Mouse (Mus musculus): ENCODE results near the gene Evx2. TPM values are rescaled to one million over a fixed set of nuclear protein-coding genes. Genes with fewer than 3 reads are reported as not detected.
A peak's percentile ranks its signal among the peaks of the same experiment; 100 is the strongest.

The Evx2 gene
- total RNA-seq (2022) = not detected

- no peak for DNase-seq (ENCODE audit: low spot score in 2 of 2)
Observed at GRCm38 (mm10) chr2:74659507-74660005, at the start of gene Evx2. TSS of gene Evx2 (minus strand) at chr2:74659557.

GRCm38 (mm10) chr2:74708676-74709075 lies 49.3 kb upstream of the Evx2 start:
- DNase-seq (ENCODE audit: low spot score in 2 of 2) = no peak

- DNase-seq (ENCODE audit: low spot score in 2 of 2) = no peak
Observed at GRCm38 (mm10) chr2:74707599-74707998, 48.2 kb upstream of the Evx2 start.

- no peak for DNase-seq (ENCODE audit: low spot score in 2 of 2)
Observed at GRCm38 (mm10) chr2:74706393-74706960, 47.1 kb upstream of the Evx2 start.

- no peak for DNase-seq (ENCODE audit: low spot score in 2 of 2)
Observed at GRCm38 (mm10) chr2:74705467-74706089, 46.2 kb upstream of the Evx2 start.

- no peak for DNase-seq (ENCODE audit: low spot score in 2 of 2)
Observed at GRCm38 (mm10) chr2:74704999-74705466, 45.7 kb upstream of the Evx2 start.

GRCm38 (mm10) chr2:74704393-74704998 lies 45.1 kb upstream of the Evx2 start, which contains the start of gene Hoxd8:
TSS of gene Hoxd8 (plus strand) at chr2:74704615.
- DNase-seq (ENCODE audit: low spot score in 2 of 2) = no peak

GRCm38 (mm10) chr2:74703720-74704392 lies 44.5 kb upstream of the Evx2 start:
- DNase-seq (ENCODE audit: low spot score in 2 of 2) = no peak

GRCm38 (mm10) chr2:74703317-74703716 lies 44.0 kb upstream of the Evx2 start:
- no peak for DNase-seq (ENCODE audit: low spot score in 2 of 2)

- DNase-seq (ENCODE audit: low spot score in 2 of 2) = no peak
Observed at GRCm38 (mm10) chr2:74702820-74703219, 43.5 kb upstream of the Evx2 start.

GRCm38 (mm10) chr2:74701949-74702819 lies 42.8 kb upstream of the Evx2 start:
- peak in 1 of 2 experiments; percentile 75 for DNase-seq (ENCODE audit: low spot score in 2 of 2)

GRCm38 (mm10) chr2:74700546-74701112 lies 41.3 kb upstream of the Evx2 start:
- DNase-seq (ENCODE audit: low spot score in 2 of 2) = no peak

- DNase-seq (ENCODE audit: low spot score in 2 of 2) = no peak
Observed at GRCm38 (mm10) chr2:74699664-74700545, 40.5 kb upstream of the Evx2 start.

- DNase-seq (ENCODE audit: low spot score in 2 of 2) = no peak
Observed at GRCm38 (mm10) chr2:74699053-74699430, 39.7 kb upstream of the Evx2 start.

GRCm38 (mm10) chr2:74698201-74699052 lies 39.1 kb upstream of the Evx2 start:
- DNase-seq (ENCODE audit: low spot score in 2 of 2) = no peak

GRCm38 (mm10) chr2:74697567-74698121 lies 38.3 kb upstream of the Evx2 start, which contains the start of gene Hoxd9:
TSS of gene Hoxd9 (plus strand) at chr2:74697727.
- DNase-seq (ENCODE audit: low spot score in 2 of 2) = no peak

- DNase-seq (ENCODE audit: low spot score in 2 of 2) = no peak
Observed at GRCm38 (mm10) chr2:74696442-74697335, 37.3 kb upstream of the Evx2 start.
